Mouse (Mus musculus): Measurements from ENCODE around the gene Gm5134. TPM values are rescaled to one million over a fixed set of nuclear protein-coding genes. Genes with fewer than 3 reads are reported as not detected.
"Not testable (repeated sequence)": the region's sequence is repeated elsewhere in the genome, so short reads cannot be mapped to it uniquely, and the experiment has no call there.

The Gm5134 gene
- polyA plus RNA-seq, 1 experiment from 2014 or later = not detected

GRCm38 (mm10) chr10:75978119-75978834 lies 24.0 kb downstream of the Gm5134 start:
- 0 out of 2 replicates have a peak, but pooled peaks have one; percentile 9 for ATAC-seq (ENCODE audit: low FRiP score, low read depth)
- Histone ChIP-seq H3K4me3 (no peak overlapping the region), H3K27ac (no peak overlapping the region), H3K4me2 (replicated peaks) (no peak overlapping the region), H3K36me3 (no peaks in the 10 kb centered on the region), H3K9me3 (no peaks in the 10 kb centered on the region), H3K9ac (no peak overlapping the region), H3K4me1 (peaks cover 7% of the 10 kb centered on the region; the same call in 1 of the 2 replicates), H3K27me3 (replicated peaks) (no peaks in the 10 kb centered on the region)
- WGBS = 43% methylated on average over 10 of the region's 10 CpGs

DNA sequence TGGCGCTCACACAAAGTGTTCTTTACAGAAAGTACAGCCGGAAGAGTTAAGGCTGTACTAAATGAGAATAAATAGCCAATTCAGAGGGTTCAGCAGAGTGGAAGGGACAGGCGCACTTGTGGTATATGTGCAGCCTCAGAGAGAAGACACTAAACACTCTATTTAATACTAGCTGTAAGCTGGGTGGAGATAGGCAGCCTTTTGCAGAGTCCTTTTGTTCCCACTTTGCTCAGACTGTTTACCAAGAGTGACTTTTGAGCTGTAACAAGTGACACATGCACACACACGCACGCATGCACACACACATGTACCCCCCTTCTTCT lies 24.5 kb downstream of the Gm5134 start:
- Histone ChIP-seq H3K4me2 (replicated peaks) (no peak overlapping the region), H3K9ac (no peak overlapping the region), H3K4me3 (no peak overlapping the region), H3K27me3 (replicated peaks) (no peaks in the 10 kb centered on the region), H3K36me3 (no peaks in the 10 kb centered on the region), H3K4me1 (peaks cover 7% of the 10 kb centered on the region; the same call in 1 of the 2 replicates), H3K27ac (no peak overlapping the region), H3K9me3 (no peaks in the 10 kb centered on the region)
- no peak for ATAC-seq (ENCODE audit: low FRiP score, low read depth)
- 61% methylated on average over 5 of the region's 5 CpGs for WGBS

GRCm38 (mm10) chr10:75979432-75979831 lies 25.1 kb downstream of the Gm5134 start:
- Histone ChIP-seq H3K27me3 (replicated peaks) (no peaks in the 10 kb centered on the region), H3K4me1 (peaks cover 7% of the 10 kb centered on the region; the same call in 1 of the 2 replicates), H3K4me3 (no peak overlapping the region), H3K9ac (no peak overlapping the region), H3K4me2 (replicated peaks) (no peak overlapping the region), H3K36me3 (no peaks in the 10 kb centered on the region), H3K9me3 (no peaks in the 10 kb centered on the region), H3K27ac (no peak overlapping the region)
- 88% methylated on average over 3 of the region's 3 CpGs for WGBS
- no peak for ATAC-seq (ENCODE audit: low FRiP score, low read depth)

DNA sequence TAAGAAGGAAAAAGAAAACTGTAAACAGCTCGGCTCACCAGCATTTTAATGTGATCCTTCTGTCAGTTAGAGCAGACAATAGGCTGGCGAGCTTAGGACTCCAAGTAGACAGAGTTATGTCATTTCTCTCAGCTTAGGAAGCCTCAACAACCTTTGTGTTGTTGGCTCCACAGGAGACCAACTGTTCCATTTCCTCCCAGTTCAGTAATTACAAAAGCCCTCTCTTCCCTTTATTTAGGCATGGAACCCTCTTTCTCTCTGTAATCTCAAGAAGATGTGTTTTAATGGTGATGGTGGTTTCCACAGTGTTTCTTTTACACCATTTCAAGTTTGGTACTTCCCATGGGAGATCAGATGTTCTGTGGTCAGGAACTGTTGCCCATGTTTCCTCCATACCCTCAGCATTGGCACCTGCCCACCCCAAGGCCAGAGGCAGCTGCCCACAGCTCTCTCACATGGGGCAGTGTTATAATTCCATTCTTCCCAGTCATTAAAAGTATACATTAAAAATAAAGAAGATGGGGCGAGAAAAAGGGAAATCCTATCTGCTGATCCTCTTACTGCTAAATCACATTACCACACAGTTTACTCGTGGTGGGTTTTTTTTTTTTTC lies 36.2 kb downstream of the Gm5134 start:
- H3K4me2 ChIP-seq (replicated peaks) = no peak overlapping the region
- 80% methylated on average over 4 of the region's 4 CpGs for WGBS
- no peaks in the 10 kb centered on the region for H3K27me3 ChIP-seq (replicated peaks)
- ATAC-seq (ENCODE audit: low FRiP score, low read depth) = no peak
- H3K9me3 ChIP-seq = no peaks in the 10 kb centered on the region
- H3K4me1 ChIP-seq = no peaks in the 10 kb centered on the region
- H3K4me3 ChIP-seq = no peak overlapping the region
- no peaks in the 10 kb centered on the region for H3K36me3 ChIP-seq
- no peak overlapping the region for H3K9ac ChIP-seq
- no peak overlapping the region for H3K27ac ChIP-seq

DNA sequence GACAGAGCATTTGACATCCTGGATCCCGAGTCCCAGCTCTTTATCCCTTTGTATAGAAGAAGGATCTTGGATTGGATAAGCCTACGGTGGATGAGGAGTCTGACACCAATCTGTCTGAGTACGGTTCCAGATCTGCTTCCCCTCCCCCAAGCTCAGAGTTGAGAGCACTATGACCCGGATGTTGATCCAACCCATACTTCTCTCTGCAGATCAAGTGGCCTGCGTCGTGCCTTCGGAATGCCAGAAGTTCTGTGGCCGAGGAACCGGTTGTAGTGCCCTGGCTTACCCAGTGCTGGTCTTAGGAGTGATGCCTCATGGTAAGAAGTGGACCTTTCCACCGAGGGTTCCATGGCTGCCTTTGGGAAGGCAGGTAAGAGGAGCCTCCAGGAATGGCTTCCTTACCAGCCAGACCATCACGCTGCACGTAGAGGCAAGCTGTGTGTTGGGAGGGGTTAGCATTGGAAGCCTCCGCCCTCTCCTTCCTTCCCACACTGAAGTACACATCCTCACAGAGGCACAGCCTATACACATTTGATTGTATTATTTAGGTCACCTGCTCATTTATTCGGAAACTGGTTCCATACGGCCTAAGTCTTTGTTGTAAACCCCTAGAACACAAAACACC lies 39.4 kb downstream of the Gm5134 start:
- Histone ChIP-seq H3K4me1 (no peaks in the 10 kb centered on the region), H3K4me2 (replicated peaks) (no peak overlapping the region), H3K9me3 (no peaks in the 10 kb centered on the region), H3K4me3 (no peak overlapping the region), H3K27me3 (replicated peaks) (no peaks in the 10 kb centered on the region), H3K27ac (no peak overlapping the region), H3K9ac (no peak overlapping the region), H3K36me3 (no peaks in the 10 kb centered on the region)
- WGBS = 89% methylated on average over 15 of the region's 15 CpGs
- ATAC-seq (ENCODE audit: low FRiP score, low read depth) = no peak

DNA sequence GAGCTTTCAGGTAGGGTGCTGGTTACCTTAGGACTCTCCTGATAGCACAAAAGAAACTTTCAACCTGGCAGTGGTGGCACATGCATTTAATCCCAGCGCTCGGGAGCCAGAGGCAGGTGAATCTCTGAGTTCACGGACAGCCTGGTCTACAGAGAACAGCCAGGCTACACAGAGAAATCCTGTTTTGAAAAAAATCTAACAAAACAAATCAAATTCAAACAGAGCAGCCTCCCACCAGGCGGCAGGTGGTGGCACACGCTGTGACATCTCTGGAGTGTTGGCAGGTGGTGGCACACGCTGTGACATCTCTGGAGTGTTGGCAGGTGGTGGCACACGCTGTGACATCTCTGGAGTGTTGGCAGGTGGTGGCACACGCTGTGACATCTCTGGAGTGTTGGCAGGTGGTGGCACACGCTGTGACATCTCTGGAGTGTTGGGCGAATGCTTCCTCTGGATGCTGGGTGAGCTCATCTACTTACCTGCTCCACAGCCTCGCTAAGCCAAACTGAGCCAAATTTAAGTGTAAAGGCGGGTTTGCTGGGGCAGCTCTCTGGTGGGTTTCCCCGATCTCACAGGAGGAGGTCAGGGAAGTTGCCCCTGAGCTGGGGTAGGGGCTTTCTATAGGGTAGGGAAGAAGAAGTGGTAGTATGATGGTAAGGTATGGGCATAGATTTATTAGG lies 40.4 kb downstream of the Gm5134 start:
- not testable (repeated sequence) for H3K36me3 ChIP-seq; H3K9ac ChIP-seq; H3K9me3 ChIP-seq; H3K4me2 ChIP-seq (replicated peaks); H3K4me1 ChIP-seq; H3K4me3 ChIP-seq; H3K27me3 ChIP-seq (replicated peaks); H3K27ac ChIP-seq; ATAC-seq (ENCODE audit: low FRiP score, low read depth)
- WGBS = 80% methylated on average over 13 of the region's 13 CpGs

GRCm38 (mm10) chr10:75995463-75995862 lies 41.1 kb downstream of the Gm5134 start:
- no peaks in the 10 kb centered on the region for H3K4me1 ChIP-seq
- ATAC-seq (ENCODE audit: low FRiP score, low read depth) = no peak
- H3K4me3 ChIP-seq = no peak overlapping the region
- H3K9ac ChIP-seq = no peak overlapping the region
- H3K27ac ChIP-seq = no peak overlapping the region
- H3K27me3 ChIP-seq (replicated peaks) = no peaks in the 10 kb centered on the region
- H3K36me3 ChIP-seq = no peaks in the 10 kb centered on the region
- H3K4me2 ChIP-seq (replicated peaks) = no peak overlapping the region
- no peaks in the 10 kb centered on the region for H3K9me3 ChIP-seq
- WGBS = 93% methylated on average over 11 of the region's 11 CpGs

DNA sequence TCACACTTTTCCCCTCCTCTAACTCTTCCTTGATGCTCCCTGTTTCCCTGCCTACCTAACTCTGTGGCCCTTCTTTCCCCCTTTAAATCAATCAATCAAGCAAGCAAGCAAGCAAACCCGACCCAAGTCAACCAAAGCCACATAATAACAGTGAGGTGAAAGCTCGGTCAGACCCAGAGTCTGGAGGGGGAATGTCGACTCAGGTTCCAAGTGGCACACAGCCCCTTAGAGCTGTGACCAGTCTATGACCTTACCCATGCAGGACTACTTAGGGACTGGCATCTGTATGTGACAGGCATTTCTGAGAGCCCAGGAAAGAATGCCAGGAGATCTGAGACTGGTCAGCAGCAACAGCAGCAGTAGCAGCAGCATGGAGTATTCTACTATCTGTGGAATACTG lies 42.0 kb downstream of the Gm5134 start:
- Histone ChIP-seq H3K4me3 (no peak overlapping the region), H3K4me2 (replicated peaks) (no peak overlapping the region), H3K36me3 (no peaks in the 10 kb centered on the region), H3K27ac (no peak overlapping the region), H3K9me3 (no peaks in the 10 kb centered on the region), H3K27me3 (replicated peaks) (no peaks in the 10 kb centered on the region), H3K9ac (no peak overlapping the region), H3K4me1 (peaks cover 5% of the 10 kb centered on the region; the same call in 1 of the 2 replicates)
- WGBS = 55% methylated on average over 3 of the region's 3 CpGs
- no peak for ATAC-seq (ENCODE audit: low FRiP score, low read depth)

DNA sequence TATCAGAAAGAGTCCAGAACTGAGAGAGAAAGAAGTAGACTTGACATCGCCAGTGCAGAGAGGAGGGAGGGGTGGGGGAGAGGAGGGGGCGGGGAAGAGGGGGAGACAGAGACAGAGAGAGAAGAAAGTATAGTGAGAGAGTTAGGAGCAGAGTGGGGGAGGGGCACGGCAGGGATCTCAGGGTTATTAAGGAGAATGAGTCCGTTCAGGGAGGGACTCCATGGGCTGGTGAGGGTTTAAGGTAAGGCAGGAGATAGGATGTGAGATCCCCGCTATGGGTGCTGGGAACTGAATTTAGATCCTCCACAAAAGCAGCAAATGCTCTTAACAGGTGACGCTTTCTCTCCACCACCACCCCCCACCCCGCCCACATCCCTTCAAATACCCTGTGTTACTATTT lies 46.8 kb downstream of the Gm5134 start:
- no peaks in the 10 kb centered on the region for H3K9me3 ChIP-seq

GRCm38 (mm10) chr10:76002101-76002521 lies 47.8 kb downstream of the Gm5134 start:
- peaks cover 14% of the 10 kb centered on the region for H3K4me1 ChIP-seq
- H3K9me3 ChIP-seq = no peaks in the 10 kb centered on the region
- H3K4me2 ChIP-seq (replicated peaks) = no peak overlapping the region
- H3K36me3 ChIP-seq = no peaks in the 10 kb centered on the region
- WGBS = 29% methylated on average over 3 of the region's 3 CpGs
- H3K9ac ChIP-seq = no peak overlapping the region
- H3K27me3 ChIP-seq (replicated peaks) = no peaks in the 10 kb centered on the region
- ATAC-seq (ENCODE audit: low FRiP score, low read depth) = no peak
- no peak overlapping the region for H3K27ac ChIP-seq
- H3K4me3 ChIP-seq = no peak overlapping the region

More for the DNA sequence above, 46.8 kb downstream of the Gm5134 start:
- Histone ChIP-seq H3K4me3 (no peak overlapping the region), H3K4me2 (replicated peaks) (peak overlapping the region; percentile 27; the same call in 1 of the 2 replicates), H3K4me1 (peaks cover 14% of the 10 kb centered on the region), H3K27me3 (replicated peaks) (no peaks in the 10 kb centered on the region), H3K36me3 (no peaks in the 10 kb centered on the region), H3K27ac (no peak overlapping the region), H3K9ac (no peak overlapping the region)
- 22% methylated on average over 7 of the region's 7 CpGs for WGBS
- no peak for ATAC-seq (ENCODE audit: low FRiP score, low read depth)

GRCm38 (mm10) chr10:76002615-76003014 lies 48.3 kb downstream of the Gm5134 start:
- H3K4me2 ChIP-seq (replicated peaks) = no peak overlapping the region
- no peaks in the 10 kb centered on the region for H3K27me3 ChIP-seq (replicated peaks)
- no peak for ATAC-seq (ENCODE audit: low FRiP score, low read depth)
- H3K27ac ChIP-seq = no peak overlapping the region
- H3K4me3 ChIP-seq = no peak overlapping the region
- H3K4me1 ChIP-seq = peaks cover 14% of the 10 kb centered on the region
- H3K9ac ChIP-seq = no peak overlapping the region
- H3K9me3 ChIP-seq = no peaks in the 10 kb centered on the region
- no peaks in the 10 kb centered on the region for H3K36me3 ChIP-seq
- 23% methylated on average over 2 of the region's 2 CpGs for WGBS

GRCm38 (mm10) chr10:76003221-76003620 lies 48.9 kb downstream of the Gm5134 start:
- Histone ChIP-seq H3K4me1 (peaks cover 14% of the 10 kb centered on the region), H3K36me3 (no peaks in the 10 kb centered on the region), H3K9me3 (no peaks in the 10 kb centered on the region), H3K27me3 (replicated peaks) (no peaks in the 10 kb centered on the region), H3K27ac (no peak overlapping the region), H3K4me2 (replicated peaks) (no peak overlapping the region), H3K9ac (no peak overlapping the region), H3K4me3 (no peak overlapping the region)
- 89% methylated on average over 2 of the region's 2 CpGs for WGBS
- ATAC-seq (ENCODE audit: low FRiP score, low read depth) = no peak

Measured in neural tube, embryonic 12.5 days (tissue).